Mouse (Mus musculus): ENCODE measurements around the gene Adipor1.

DNA sequence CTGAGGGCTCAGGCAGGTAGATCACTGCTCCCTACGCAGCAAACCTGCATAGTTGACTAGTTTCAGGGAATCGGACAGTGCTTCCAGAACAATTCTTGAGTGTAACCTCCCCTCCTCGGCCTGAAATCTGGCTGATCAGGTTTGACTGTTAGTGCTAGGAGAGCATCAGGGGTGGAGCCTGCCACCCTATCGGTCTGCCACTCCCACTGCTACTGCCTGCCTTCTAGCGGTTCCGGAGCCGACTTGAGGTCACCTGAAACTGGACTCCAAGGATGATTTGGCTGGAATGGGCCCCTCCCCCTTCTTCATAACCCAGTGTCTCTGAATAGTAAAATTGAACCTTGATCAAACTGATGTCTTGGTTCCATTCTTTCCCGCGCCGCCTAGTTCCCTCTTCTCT, 17.8 kb downstream of the Adipor1 start:
- TF ChIP-seq CTCF (IDR thresholded peaks at IDR 0.05; ENCODE audit: control insufficient read depth, insufficient read depth, insufficient read length) (no peak), MYOD1 (IDR thresholded peaks at IDR 0.05; ENCODE audit: control insufficient read depth, insufficient read length, low read depth) (no peak), USF1 (IDR thresholded peaks at IDR 0.05; ENCODE audit: low read depth) (no peak)
